Mouse (Mus musculus) heart, embryonic 11.5 days (tissue): ENCODE measurements around the gene Pcsk7. TPM values are rescaled to one million over a fixed set of nuclear protein-coding genes. Genes with fewer than 3 reads are reported as not detected.

Source experiments
- ATAC-seq: fragments of 200-750 bp; cut with Nextera tagmentation; replicated peaks from 2 replicates; pipeline ENCODE4 v1.8.0; 2017; ENCODE audit warnings: moderate library complexity; ENCODE audit not compliant: insufficient number of reproducible peaks, low FRiP score, low TSS enrichment
- H3K27ac ChIP-seq: fragments of 300-500 bp; sonication (generic); 2 replicates; pipeline ENCODE4 v1.5.1; 2014; ENCODE audit warnings: mild to moderate bottlenecking, low read depth, low read length
- H3K27me3 ChIP-seq: fragments of 300-500 bp; sonication (generic); 2 replicates; pipeline ENCODE4 v1.6.1; 2014; ENCODE audit warnings: mild to moderate bottlenecking, low read length, mixed read lengths; ENCODE audit not compliant: control insufficient read depth, insufficient read depth
- H3K36me3 ChIP-seq: fragments of 300-500 bp; sonication (generic); 2 replicates; pipeline ENCODE4 v1.6.1; 2014; ENCODE audit warnings: mild to moderate bottlenecking, low read length, moderate library complexity, mixed read lengths; ENCODE audit not compliant: control insufficient read depth, insufficient read depth
- H3K4me1 ChIP-seq: fragments of 300-500 bp; sonication (generic); 2 replicates; pipeline ENCODE4 v1.6.1; 2014; ENCODE audit warnings: low read length; ENCODE audit not compliant: control insufficient read depth, insufficient read depth
- H3K4me2 ChIP-seq: fragments of 300-500 bp; sonication (generic); 2 replicates; pipeline ENCODE4 v1.6.1; 2014; ENCODE audit warnings: mild to moderate bottlenecking, moderate library complexity
- H3K4me3 ChIP-seq: fragments of 300-500 bp; sonication (generic); 2 replicates; pipeline ENCODE4 v1.5.1; 2014; ENCODE audit warnings: low read depth, low read length
- H3K9ac ChIP-seq: fragments of 300-500 bp; sonication (generic); 2 replicates; pipeline ENCODE4 v1.6.1; 2014; ENCODE audit warnings: mild to moderate bottlenecking, low read depth, low read length, moderate library complexity
- H3K9me3 ChIP-seq: fragments of 300-500 bp; sonication (generic); replicated peaks from 2 replicates; pipeline ENCODE4 v1.6.1; 2016; ENCODE audit warnings: low read length; ENCODE audit not compliant: control insufficient read depth
- WGBS: fragments of 180-500 bp; shearing (Covaris S2); extraction: QIAGEN DNeasy Blood & Tissue Kit; methylation state at CpG from one replicate; pipeline ENCODE4 v1.1.7; 2014; ENCODE audit not compliant: insufficient replicate concordance; 5-methylcytosine and 5-hydroxymethylcytosine counted together
- polyA plus RNA-seq: library from polyadenylated mRNA; unstranded; fragments of >200 nt; fragmentation: Nextera tagmentation; extraction: Ambion mirVana; gene quantifications from 2 replicates; pipeline ENCODE4 v1.2.1, GENCODE M21; 2014

Pcsk7 gene
- polyA plus RNA-seq, 1 experiment from 2014 or later: 11.2 TPM

GRCm38 (mm10) chr9:45942916-45943315 lies 36.6 kb downstream of the Pcsk7 start:
- H3K9me3 ChIP-seq: no peaks in the 10 kb centered on the region
- H3K4me2 ChIP-seq: no peak overlapping the region
- no peaks in the 10 kb centered on the region for H3K4me1 ChIP-seq
- WGBS: 80% methylated on average over 8 of the region's 8 CpGs
- H3K9ac ChIP-seq: no peak overlapping the region
- H3K27me3 ChIP-seq: no peaks in the 10 kb centered on the region
- H3K4me3 ChIP-seq: no peak overlapping the region
- H3K27ac ChIP-seq: no peak overlapping the region
- ATAC-seq: no peak
- H3K36me3 ChIP-seq: peaks cover 35% of the 10 kb centered on the region

- H3K9me3 ChIP-seq: no peaks in the 10 kb centered on the region
- no peak overlapping the region for H3K4me3 ChIP-seq
- H3K27me3 ChIP-seq: no peaks in the 10 kb centered on the region
- no peak overlapping the region for H3K9ac ChIP-seq
- 0 out of 2 replicates have a peak, but pooled peaks have one; percentile 23 for ATAC-seq
- H3K4me2 ChIP-seq: no peak overlapping the region
- H3K4me1 ChIP-seq: no peaks in the 10 kb centered on the region
- H3K36me3 ChIP-seq: peaks cover 31% of the 10 kb centered on the region
- H3K27ac ChIP-seq: no peak overlapping the region
- WGBS: 87% methylated on average over 8 of the region's 8 CpGs
Measured at GRCm38 (mm10) chr9:45943628-45944505, 37.6 kb downstream of the Pcsk7 start.

DNA sequence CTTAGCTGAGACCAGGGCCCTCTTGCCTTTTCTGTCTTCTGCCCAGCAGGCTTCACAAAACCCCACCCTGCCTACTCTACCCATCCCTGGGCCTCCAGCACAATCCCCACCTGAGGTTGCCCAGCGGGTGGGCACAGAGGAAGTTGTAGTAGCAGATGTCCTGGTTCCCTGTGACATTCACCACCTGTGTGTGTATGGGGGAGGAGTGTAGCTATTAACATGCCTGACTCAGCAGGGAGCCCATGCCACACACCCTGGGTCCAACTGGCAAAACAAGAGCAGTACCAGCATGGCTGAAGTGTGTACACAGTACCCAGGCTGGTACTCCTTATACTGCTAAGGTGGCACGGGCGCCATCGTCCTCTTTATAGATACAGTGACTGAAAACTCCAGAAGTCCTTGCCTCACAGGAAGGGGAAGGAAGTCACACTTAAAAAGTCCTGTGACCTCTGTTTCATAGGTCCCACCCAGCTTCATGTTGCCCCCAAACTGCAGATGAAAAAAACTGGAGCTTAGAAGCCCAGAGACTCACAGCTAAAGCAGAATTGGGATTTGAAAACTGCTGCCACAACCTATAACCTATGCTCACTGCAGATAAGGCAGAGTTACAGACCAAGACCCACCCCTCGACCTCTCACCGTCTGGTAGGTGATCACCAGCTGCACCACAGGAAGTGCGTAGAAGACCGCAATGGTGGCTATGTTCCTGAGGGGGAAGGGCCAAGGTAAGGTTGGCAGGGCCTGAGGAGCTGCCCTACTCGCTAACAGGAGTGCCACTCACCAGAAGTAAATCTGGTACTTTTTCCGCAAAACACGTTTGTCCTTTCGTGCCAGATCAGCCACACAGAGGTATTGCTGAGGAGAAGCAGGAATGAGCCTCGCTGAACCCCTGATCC lies 38.5 kb downstream of the Pcsk7 start:
- no peak for ATAC-seq
- Histone ChIP-seq H3K4me3 (no peak overlapping the region), H3K27ac (no peak overlapping the region), H3K36me3 (peaks cover 35% of the 10 kb centered on the region), H3K9ac (no peak overlapping the region), H3K9me3 (no peaks in the 10 kb centered on the region), H3K27me3 (no peaks in the 10 kb centered on the region), H3K4me1 (no peaks in the 10 kb centered on the region), H3K4me2 (no peak overlapping the region)
- WGBS: 80% methylated on average over 13 of the region's 13 CpGs

- Histone ChIP-seq H3K27me3 (no peaks in the 10 kb centered on the region), H3K9me3 (no peaks in the 10 kb centered on the region), H3K9ac (no peak overlapping the region), H3K36me3 (peaks cover 37% of the 10 kb centered on the region), H3K4me1 (no peaks in the 10 kb centered on the region), H3K4me2 (no peak overlapping the region), H3K27ac (no peak overlapping the region), H3K4me3 (no peak overlapping the region)
- WGBS: 88% methylated on average over 13 of the region's 13 CpGs
- no peak for ATAC-seq
Measured at GRCm38 (mm10) chr9:45945721-45946120, 39.4 kb downstream of the Pcsk7 start.

- 80% methylated on average over 16 of the region's 16 CpGs for WGBS
- no peaks in the 10 kb centered on the region for H3K4me1 ChIP-seq
- ATAC-seq: no peak
- H3K36me3 ChIP-seq: peaks cover 37% of the 10 kb centered on the region
- H3K27me3 ChIP-seq: no peaks in the 10 kb centered on the region
- no peak overlapping the region for H3K27ac ChIP-seq
- no peak overlapping the region for H3K4me3 ChIP-seq
- H3K9me3 ChIP-seq: no peaks in the 10 kb centered on the region
- no peak overlapping the region for H3K9ac ChIP-seq
- H3K4me2 ChIP-seq: no peak overlapping the region
Measured at GRCm38 (mm10) chr9:45946182-45946871, 40.0 kb downstream of the Pcsk7 start.

GRCm38 (mm10) chr9:45946872-45947183 lies 40.5 kb downstream of the Pcsk7 start:
- WGBS: 86% methylated on average over 10 of the region's 10 CpGs
- Histone ChIP-seq H3K4me1 (no peaks in the 10 kb centered on the region), H3K27me3 (no peaks in the 10 kb centered on the region), H3K4me2 (no peak overlapping the region), H3K27ac (no peak overlapping the region), H3K36me3 (peaks cover 37% of the 10 kb centered on the region), H3K9me3 (no peaks in the 10 kb centered on the region), H3K9ac (no peak overlapping the region), H3K4me3 (no peak overlapping the region)
- ATAC-seq: no peak

DNA sequence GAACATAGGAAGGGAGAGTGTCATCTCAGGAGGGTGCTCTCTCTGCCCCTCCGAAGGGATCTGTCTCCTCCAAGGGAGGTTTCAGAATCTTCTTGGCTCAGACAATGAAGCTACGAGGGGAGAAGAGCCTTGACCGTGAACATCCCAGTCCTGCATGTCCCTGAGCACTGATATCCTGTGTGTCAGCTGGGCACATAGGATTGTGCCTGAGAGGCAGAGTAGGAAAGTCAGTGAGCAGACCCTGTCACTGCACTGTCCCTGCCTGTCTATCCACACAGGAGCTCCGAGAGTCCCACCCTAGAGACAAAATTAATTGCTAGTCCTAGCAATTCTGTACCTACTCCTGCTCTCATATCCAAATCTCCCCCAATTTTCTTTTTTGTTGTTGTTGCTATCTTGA lies 45.8 kb downstream of the Pcsk7 start:
- Histone ChIP-seq H3K9ac (no peak overlapping the region), H3K27me3 (no peaks in the 10 kb centered on the region), H3K4me3 (no peak overlapping the region), H3K36me3 (peaks cover 10% of the 10 kb centered on the region), H3K4me1 (peaks cover 13% of the 10 kb centered on the region), H3K9me3 (no peaks in the 10 kb centered on the region), H3K27ac (no peak overlapping the region), H3K4me2 (no peak overlapping the region)
- no peak for ATAC-seq
- WGBS: 86% methylated on average over 4 of the region's 4 CpGs

- peak overlapping the region; percentile 88; the same call in 1 of the 2 replicates for H3K9ac ChIP-seq
- no peaks in the 10 kb centered on the region for H3K27me3 ChIP-seq
- WGBS: 83% methylated on average over 7 of the region's 7 CpGs
- peaks cover 10% of the 10 kb centered on the region for H3K36me3 ChIP-seq
- peaks cover 13% of the 10 kb centered on the region for H3K4me1 ChIP-seq
- H3K27ac ChIP-seq: no peak overlapping the region
- H3K9me3 ChIP-seq: no peaks in the 10 kb centered on the region
- no peak overlapping the region for H3K4me3 ChIP-seq
- ATAC-seq: no peak
- peak overlapping the region; percentile 92; the same call in 1 of the 2 replicates for H3K4me2 ChIP-seq
Measured at GRCm38 (mm10) chr9:45952890-45953289, 46.6 kb downstream of the Pcsk7 start.
